Mouse (Mus musculus) MEL (cell line): ENCODE data around the gene C2cd2.

Experiments
- CTCF ChIP-seq, 3 experiments: IDR thresholded peaks in 2 of 3; conservative IDR thresholded peaks in 1 of 3; 2 replicates each; pipeline ENCODE4 v1.5.1; 2011 to 2012; ENCODE audit warnings: low read length in 3 of 3, low read depth in 2 of 3, mild to moderate bottlenecking in 2 of 3, improper control_type of control experiment in 1 of 3, inconsistent platforms in 1 of 3, mixed read lengths in 1 of 3, moderate library complexity in 1 of 3; ENCODE audit not compliant: control insufficient read depth in 1 of 3, insufficient read depth in 1 of 3, poor library complexity in 1 of 3, severe bottlenecking in 1 of 3
- ELF1 ChIP-seq: IDR thresholded peaks from 2 replicates; pipeline ENCODE4 v1.6.1; 2014; ENCODE audit warnings: low read depth, mild to moderate bottlenecking, inconsistent platforms, low read length, improper control_type of control experiment, moderate library complexity
- EP300 ChIP-seq, 2 experiments: IDR thresholded peaks; 2 replicates each; pipeline ENCODE4 v1.6.1; 2011; ENCODE audit warnings: improper control_type of control experiment in 2 of 2, low read length in 2 of 2, low read depth in 1 of 2, mild to moderate bottlenecking in 1 of 2
- GATA1 ChIP-seq: IDR thresholded peaks from 2 replicates; pipeline ENCODE4 v1.6.1; 2011; ENCODE audit warnings: low read depth, low read length, improper control_type of control experiment
- HCFC1 ChIP-seq: IDR thresholded peaks from 2 replicates; pipeline ENCODE4 v1.6.1; 2012; ENCODE audit warnings: low read depth, mild to moderate bottlenecking, inconsistent platforms, low read length, improper control_type of control experiment, moderate library complexity
- JUND ChIP-seq: IDR thresholded peaks from 2 replicates; pipeline ENCODE4 v1.6.1; 2011; ENCODE audit warnings: low read depth, mild to moderate bottlenecking, improper control_type of control experiment, low read length
- MAFK ChIP-seq: IDR thresholded peaks from 2 replicates; pipeline ENCODE4 v1.6.1; 2011; ENCODE audit warnings: low read depth, mild to moderate bottlenecking, low read length, improper control_type of control experiment, borderline replicate concordance
- MAX ChIP-seq: IDR thresholded peaks from 2 replicates; pipeline ENCODE4 v1.6.1; 2011; ENCODE audit warnings: low read length, improper control_type of control experiment
- POLR2A ChIP-seq, 2 experiments: IDR thresholded peaks; 2 replicates each; pipeline ENCODE4 v1.6.1; 2011 to 2012; ENCODE audit warnings: low read length in 2 of 2, mild to moderate bottlenecking in 2 of 2, control low read depth in 1 of 2, improper control_type of control experiment in 1 of 2, low read depth in 1 of 2, moderate library complexity in 1 of 2; ENCODE audit not compliant: control insufficient read depth in 1 of 2, insufficient read depth in 1 of 2, poor library complexity in 1 of 2
- TAL1 ChIP-seq: IDR thresholded peaks from 2 replicates; pipeline ENCODE4 v1.6.1; 2012; ENCODE audit warnings: mild to moderate bottlenecking, inconsistent platforms, low read length, moderate library complexity, mixed read lengths
- TBP ChIP-seq: IDR thresholded peaks from 2 replicates; pipeline ENCODE4 v1.8.0; 2011; ENCODE audit warnings: low read depth, low read length, improper control_type of control experiment
- USF2 ChIP-seq, 2 experiments: IDR thresholded peaks; 2 replicates each; pipeline ENCODE4 v1.6.1; 2011 to 2012; ENCODE audit warnings: improper control_type of control experiment in 2 of 2, low read length in 2 of 2, borderline replicate concordance in 1 of 2, inconsistent platforms in 1 of 2, low read depth in 1 of 2, mild to moderate bottlenecking in 1 of 2; ENCODE audit not compliant: insufficient read depth in 1 of 2
- ZNF384 ChIP-seq: IDR thresholded peaks from 2 replicates; pipeline ENCODE4 v1.6.1; 2012; ENCODE audit warnings: low read depth, mild to moderate bottlenecking, inconsistent platforms, low read length, improper control_type of control experiment

GRCm38 (mm10) chr16:97957626-97958025 lies 4.8 kb downstream of the C2cd2 start:
- TF ChIP-seq TBP (0 out of 2 replicates have a peak, but pooled peaks have one; percentile 25), POLR2A (IDR thresholded peaks at IDR 0.05; ENCODE audit: control insufficient read depth in 1 of 2, insufficient read depth in 1 of 2, low read depth in 1 of 2, low read length in 2 of 2, poor library complexity in 1 of 2) (no peak), MAFK (no peak), EP300 (IDR thresholded peaks at IDR 0.05; ENCODE audit: low read depth in 1 of 2, low read length in 2 of 2) (peak; percentile 44 to 59; a peak in 3 of 4 replicates), CTCF (IDR thresholded peaks at IDR 0.05 in 2 of 3, conservative IDR thresholded peaks at IDR 0.05 in 1 of 3; ENCODE audit: control insufficient read depth in 1 of 3, insufficient read depth in 1 of 3, low read depth in 2 of 3, low read length in 3 of 3, poor library complexity in 1 of 3, severe bottlenecking in 1 of 3) (no peak), GATA1 (no peak; the same call in 1 of the 2 replicates), MAX (no peak), USF2 (IDR thresholded peaks at IDR 0.05; ENCODE audit: borderline replicate concordance in 1 of 2, insufficient read depth in 1 of 2, low read depth in 1 of 2, low read length in 2 of 2) (no peak), JUND (no peak), TAL1 (peak; percentile 75), ELF1 (no peak), HCFC1 (no peak), ZNF384 (no peak)
